Mouse (Mus musculus): Measurements from ENCODE around the gene Ptpn13.

The Ptpn13 gene

DNA sequence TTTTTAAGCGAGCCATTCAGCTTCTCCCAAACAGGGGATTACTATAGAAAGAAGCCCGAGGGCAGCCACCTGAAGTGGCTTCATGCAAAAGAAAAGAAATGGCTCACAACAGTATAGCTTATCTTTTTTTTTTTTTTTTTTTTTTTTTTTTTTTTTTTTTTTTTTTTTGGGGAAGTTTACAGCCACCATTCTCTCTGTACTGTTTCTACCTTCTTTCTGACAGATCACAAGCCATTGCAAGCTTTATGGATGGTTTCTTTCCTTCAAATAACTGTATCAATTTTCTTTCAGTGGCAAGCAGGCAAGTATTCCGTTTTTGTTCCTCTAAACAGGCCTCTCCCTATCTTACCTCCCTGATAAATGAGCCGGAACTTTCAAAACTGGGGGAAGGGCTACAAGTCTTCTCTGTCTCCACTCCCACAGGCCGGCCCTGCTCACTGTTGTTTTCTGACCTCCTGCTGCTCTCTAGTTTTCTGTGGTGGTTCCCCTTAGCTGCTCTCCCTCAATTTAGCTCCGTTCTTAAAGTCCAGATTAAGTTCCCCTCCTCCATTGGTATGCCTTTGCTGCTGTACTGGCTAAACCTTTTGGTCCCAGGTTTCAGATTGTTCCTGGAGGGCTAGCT, 1.6 kb upstream of the Ptpn13 start:
- DNase-seq: no peak

DNA sequence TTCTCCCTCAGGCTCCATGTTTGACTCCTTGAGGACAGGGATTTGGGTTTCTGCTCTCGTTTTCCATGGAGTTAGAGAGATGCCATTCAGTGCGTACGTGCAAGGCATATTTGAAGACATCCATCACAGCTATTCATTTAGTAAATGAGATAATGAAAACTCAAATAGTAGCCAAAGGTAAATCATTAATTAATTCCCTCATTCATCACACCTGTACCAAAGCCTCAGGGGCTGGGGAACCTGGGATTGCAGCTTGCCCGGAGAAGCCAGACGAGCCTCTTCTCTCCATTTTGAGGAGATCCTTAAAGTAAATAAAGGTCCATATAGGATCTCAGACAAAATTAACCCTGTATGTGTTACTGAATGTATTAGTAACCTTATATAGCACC, 1.1 kb upstream of the Ptpn13 start:
- peak; percentile 58 for DNase-seq

DNA sequence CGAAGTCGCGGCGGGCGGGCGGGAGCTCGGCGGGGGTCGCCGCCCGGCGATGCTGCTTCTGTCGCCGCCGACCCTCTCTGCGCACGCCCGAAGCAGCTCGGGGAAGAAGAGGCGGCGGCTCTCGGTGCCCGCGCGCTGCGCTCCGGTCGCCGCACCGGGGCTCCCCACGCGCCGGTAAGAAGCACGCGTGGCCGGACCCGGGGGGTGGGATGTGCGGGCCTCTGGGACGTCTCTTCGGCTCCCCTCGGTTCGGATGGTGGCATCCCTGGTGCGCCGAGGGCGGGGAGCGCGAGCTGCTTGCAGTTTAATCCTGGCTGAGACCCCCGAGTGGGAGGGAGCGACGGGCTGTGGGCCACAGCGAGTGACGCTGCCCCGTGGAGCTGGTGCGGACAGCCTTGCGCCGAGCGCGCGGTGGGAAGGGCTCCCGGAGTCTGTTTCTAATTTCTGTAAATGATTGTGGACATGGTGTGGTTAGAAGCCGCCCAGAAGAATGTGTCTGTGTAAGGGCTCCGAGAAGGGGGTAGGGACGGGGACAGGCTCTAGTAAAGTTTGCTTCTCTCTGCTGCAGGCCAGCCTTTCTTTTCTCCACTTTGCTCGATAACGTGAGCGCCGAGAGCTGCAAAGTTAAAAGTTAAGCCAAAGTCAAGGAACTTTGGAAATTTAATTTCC, 505 bp downstream of the Ptpn13 start:
- DNase-seq: peak; percentile 90

DNA sequence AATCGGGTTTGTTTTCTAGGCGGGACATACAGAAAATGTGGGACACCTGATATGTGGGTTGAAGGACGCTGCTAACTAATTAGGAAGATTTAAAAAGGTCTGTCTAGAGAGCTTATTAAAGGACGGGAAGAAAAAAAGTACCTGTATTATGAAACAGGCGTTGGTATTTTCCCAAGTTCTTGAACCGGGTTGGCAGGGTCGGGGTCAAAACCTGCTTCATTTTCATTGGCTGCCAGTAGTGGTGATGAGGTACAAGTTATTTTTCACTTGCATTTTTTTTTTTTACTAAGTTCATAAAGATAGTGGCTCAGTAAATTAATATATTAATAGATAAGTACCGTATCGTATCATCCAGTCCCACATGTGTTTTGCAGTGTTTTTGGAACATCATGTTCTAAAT, 1.3 kb downstream of the Ptpn13 start:
- DNase-seq: peak; percentile 68

DNA sequence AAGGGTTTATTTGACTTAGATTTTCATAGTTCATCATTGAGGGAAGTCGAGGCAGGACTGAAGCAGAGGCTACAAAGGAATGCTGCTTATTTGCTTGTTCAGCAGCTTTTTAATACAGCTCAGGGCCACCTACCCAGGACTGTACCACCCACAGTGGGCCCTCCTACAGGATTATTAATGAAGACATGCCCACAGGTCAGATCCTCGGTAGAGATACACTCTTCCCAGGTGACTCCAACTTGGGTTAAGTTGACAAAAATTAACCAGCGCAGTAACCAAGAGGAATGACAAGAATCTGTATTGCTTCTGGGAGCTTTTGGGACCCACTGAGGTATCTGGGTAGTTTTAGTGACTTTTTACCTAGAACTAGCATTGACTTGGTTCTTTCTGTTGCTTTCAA, 6.0 kb downstream of the Ptpn13 start:
- DNase-seq: peak; percentile 59

DNA sequence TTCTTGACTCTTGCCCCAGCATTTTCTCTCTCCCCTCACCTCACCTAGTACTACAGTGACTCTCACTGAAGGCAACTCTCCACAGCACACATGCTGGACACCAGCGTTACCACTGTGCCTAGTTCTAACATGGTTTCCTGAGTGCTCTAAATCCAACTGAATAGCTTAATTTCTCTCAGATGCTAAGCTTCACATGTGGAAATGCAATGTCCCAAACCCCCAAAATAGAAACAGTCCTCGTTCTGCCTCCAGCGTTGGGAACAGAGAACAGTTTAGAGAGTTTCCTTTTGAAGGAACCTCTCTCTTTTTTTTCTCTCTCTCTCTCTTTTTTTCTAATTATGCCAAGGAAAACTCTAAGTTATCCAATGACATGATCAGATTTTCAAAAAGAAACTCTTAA, 6.5 kb downstream of the Ptpn13 start:
- DNase-seq: no peak

DNA sequence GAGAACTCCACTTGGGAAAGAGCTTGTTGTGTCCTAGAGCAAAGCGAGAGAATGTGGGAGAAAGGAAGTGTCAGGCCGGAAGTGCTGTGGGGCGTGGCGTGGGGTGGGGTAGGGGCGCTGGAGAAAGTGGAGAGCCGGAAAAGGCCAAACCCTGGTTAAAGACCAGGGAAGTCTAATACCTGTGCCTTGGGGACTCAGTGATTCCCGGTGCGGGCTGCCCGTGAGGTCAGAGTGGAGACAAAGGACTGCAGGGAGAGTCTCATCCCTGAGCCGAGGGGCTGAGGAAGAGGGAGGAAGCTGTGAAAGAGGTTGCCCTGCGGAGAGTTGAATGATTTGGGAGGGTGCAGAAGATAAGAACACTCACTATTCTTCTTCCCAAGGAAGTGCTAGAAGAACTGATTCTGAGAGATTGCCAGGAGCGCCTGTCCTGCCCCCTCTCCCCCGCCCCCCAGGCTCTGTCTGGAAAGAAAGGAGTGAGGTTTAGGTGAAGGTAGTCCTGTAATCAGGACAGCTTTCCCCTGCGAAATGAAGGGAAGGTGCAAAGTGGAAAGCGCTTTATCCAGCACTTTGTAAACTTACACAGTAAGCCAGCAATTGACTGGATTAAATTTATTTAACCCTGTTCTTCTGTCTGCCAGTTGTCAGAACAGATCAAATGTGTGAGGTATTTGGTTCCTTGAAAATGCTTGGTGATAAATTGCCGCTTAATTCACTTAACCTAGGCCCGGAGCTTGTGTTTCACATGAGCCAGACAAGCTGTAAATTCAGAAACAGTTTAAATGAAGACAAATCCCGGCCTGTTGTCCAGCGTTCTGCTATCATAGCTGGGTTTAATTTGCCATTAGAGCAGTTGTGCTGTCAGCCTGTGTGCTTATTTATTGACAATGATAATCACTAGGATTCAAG, 11.3 kb downstream of the Ptpn13 start:
- DNase-seq: peak; percentile 46

DNA sequence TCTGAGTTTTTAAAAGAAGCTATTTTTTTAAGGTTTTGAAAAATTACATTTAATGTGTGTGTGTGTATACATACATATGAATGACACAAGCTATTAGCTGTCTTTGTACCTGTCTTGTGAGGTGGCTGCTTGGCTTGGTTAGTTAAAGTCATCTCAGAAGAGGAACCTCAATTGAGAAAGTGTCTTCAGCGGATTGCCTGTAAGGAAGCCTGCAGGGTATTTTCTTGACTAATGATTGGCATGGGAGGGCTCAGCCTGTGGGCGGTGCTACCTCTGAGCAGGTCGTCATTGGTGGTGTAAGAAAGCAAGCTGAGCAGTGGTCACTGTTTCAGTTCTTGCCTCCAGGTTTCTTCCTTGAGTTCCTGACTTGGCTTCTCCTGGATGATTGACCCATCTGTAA, 12.7 kb downstream of the Ptpn13 start:
- no peak for DNase-seq

DNA sequence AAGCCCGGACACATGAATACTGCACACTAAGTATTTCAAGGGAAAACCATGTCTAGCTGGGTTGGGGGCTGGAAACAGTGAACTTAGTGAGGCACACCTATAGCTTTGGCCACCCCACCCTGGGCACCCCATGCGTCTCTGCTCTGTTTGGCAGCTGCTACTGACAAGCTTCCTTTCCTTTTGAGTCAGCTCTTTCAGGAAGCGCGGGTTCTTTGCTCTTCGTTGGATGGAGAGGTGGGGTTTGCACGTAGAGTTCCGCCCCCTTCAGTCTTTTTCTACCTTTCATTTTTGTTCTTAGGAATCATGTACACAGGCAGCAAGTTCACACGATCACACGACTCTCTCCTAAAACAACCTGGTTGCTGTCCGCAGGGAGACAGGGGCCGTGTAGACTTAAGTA, 14.2 kb downstream of the Ptpn13 start:
- DNase-seq: no peak

DNA sequence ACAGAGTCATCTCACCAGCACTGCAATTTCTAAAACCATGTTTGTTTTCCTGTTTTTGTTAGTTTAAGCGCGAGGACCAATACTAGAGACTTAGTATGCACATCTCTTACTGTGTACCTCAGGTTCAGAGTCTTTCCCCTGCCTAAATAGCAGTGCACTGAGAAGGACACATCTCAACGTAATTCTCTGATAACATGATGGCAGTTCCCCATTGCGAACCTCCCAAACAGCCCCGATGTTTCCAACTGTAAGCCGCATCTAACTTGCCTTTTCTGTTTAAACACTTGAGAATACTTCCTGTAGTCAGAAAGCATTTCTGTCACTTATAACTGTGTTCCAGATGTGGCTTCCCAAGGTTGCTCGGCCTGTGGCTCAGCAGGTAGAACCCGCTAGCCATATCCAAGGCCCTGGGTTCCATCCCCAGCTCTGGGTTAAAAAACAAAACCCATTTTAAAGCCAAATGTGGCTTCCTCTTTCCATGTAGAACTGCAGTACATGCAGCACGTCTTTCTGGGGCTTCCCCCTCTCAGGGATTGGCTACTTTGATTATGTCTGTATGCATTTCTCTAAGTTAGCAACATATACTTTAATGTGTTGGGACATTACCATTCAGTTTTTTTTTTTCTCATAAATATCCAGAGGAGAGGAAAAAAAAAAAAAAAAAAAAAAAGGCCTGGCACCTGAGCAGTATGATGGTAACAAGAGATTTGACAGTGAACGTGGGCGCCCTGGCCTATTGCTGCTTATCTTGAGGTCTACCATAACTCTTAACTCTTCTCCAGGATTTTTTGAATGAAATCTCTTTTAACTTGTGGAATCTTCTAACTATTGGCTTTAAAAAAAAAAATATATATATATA, 15.7 kb downstream of the Ptpn13 start:
- no peak for DNase-seq

DNA sequence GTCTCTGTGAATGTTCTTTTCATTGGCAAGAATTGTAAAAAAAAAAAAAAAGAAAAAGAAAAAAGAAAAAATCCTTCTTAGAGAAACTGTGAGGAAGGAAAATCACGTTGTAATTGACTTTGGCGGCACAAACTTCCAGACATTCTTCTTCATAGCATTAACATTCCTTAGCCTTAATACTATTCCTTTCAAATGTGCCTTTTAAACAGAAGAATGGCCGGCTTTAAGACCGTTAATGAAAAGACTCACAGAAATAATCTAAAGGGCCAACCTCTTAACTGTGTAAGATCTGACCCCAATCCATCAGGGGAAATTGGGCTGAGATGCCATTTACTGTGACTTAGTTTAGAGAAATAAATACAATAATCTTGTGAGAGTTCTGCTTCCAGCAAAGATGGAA, 16.7 kb downstream of the Ptpn13 start:
- no peak for DNase-seq

DNA sequence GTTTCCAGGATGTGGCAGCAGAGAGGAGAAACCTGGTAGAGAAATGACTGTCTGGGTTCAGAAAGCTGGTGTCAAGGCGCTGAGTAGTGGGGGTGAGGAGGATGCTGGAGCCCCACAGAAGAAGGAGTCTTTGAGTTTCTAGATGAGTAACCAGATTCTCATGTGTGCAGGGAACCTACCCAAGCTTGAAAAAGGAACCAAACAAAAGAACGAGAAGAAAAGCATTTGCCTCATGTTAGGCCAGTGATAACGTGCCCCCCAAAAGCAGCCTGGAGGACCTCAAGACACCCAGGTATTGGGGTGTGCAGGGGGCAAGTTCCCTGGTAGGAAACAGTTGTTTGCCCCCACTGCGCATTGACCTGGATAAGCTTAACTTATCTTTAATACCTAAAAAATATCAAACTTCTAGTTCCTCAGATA, 17.3 kb downstream of the Ptpn13 start:
- DNase-seq: no peak

DNA sequence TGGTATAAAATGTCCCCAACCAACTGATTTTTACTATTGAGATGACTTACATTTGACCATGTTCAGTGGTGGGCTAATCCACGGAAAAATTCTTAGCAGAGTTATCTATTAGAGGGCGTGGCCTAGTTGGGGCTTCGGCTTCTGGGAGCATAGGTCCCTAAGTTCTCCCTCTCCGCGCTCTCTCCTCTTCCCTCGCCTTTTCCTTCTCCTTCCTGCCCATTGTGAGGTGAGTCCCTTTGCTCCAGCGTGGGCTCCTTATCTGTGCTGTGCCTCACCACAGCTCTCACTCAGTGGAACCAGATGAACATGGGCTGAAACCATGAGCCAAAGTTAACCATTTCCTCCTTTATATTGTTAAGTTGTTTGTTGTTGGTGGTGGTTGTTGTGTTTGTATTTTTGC, 17.9 kb downstream of the Ptpn13 start:
- no peak for DNase-seq

DNA sequence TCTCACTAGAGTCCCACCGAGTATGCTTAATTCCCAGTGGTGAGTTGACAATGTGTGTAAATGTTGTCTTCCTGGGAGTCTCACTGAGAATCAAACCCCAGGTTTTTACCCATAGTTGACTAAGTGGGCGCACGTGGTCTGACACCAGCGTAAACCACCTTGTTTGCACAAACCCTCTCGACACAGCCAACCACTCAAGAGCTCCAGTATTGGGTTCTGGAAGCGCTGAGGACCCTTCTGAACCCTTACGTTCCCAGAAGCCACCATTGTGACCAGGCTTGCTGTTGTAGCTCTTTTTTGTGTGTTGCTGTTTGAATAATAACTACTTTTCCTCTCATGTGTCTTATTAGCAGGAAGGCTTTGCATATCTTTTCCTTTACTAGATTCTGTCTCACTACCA, 20.4 kb downstream of the Ptpn13 start:
- no peak for DNase-seq

DNA sequence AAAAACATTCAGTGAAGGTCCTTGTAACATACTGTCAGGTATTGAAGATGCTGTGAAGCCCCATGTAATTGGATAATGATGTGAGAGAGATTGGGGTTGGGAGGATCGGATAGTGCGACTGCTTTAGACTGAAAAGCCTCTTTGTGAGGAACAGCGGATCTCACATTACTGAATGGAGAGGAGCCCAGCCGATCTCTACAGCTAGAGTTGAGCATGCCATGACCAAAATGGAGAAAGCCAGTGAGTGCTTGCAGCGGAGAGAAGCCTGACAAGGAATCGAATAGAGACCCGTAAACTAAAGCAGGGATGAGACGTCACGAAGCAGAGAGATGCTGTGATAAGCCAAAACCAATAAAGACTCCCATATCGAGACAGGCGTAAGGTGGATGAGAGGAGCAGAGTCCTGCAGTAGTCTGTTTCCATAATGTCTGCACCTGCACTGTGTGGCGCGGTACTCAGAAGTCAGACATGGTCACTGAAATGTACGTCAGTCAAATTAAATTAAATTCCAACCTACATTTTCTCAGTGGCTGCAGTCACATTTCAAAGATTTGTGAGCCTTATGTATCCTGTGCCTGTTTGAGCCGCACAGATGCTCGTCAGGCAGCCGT, 22.9 kb downstream of the Ptpn13 start:
- DNase-seq: no peak

DNA sequence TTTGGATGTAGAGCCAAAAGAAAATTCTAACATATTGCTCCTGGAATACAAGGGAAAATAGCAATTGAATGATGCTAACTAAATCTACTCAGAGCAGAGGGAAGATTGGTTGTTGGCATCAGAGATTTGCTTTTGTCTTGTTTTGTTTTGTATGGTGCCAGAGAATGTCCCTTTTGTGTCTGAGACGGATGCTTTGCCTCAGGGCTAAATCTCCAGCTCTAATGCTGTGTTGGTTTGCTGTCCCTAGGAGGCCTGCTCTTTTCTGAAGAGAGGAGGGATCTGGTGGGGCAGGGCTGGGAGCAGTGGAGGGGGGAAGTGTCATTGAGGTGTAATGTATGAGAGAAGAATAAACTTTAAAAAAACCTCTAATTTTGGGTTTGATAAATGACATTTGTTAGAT, 23.5 kb downstream of the Ptpn13 start:
- no peak for DNase-seq

DNA sequence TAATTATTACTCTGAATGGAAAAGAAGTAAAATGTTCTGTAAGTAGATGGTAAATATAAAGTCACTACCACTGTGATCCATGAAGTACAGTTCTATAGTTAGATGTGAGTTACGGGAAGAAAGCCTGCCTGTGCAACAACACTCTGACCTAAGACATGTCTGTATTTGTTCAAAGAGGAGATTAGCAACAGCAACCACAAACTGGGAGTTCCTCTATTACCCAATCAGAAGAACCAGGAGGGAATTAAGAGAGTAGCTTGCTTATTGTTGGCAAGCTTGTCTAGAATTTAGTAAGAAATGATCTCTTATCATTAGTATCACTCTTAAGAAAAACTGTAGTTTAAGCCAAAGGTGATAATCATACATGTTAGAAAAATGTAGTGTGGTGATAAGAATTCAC, 25.7 kb downstream of the Ptpn13 start:
- DNase-seq: no peak

DNA sequence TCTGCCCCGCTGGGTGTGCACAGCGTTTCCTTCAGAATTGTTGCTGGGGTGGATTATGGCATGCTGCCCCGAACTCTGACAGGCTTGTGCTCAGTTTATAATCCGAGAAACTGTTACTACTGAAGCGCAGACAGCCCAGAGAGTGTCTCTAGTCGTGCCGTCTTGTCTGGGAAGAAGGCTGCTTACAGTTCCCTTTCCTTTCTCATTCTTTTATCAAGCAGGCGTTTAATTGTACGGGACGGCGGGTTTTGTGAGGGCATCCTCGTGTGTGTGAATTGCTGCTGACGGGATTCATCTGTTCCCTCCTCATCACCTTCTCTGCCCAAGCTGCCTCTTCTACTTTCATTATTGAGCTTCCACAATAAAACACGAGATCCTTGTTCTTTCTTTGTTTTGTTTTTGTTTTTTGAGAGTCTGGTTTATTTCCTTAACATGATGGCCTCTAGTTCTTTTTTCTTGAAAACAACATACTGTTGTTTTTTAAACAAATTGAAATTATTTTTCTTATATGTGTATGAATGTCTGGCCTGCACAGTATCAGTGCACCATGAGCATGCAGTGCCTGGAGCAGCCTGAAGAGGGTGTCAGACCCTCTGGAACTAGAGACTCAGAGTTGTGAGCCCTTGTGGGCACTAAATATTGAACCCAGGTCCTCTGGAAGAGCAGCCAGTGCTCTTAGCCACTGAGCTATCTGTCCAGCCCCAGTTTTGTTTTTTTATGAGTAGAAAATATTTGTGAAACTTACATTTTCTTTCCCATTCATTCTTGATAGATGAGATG, 28.6 kb downstream of the Ptpn13 start:
- DNase-seq: no peak

DNA sequence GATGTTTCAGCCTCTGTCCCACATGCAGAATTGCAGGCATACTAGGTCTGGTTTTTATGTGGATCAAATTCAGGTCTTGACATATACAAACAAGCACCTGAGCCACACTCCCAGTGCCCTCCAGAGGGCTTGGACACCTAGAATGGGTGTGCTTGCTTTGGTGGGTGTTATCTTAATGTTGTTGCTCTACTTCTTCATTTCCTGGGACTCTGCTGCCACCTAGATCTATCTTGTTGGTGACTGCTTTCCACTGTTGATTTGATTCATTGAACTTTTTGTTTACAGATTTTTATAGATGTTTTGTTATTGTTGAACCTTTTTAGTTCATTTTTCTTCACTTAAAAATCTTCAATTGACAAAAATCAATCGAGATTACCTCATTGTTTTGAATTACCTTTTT, 31.8 kb downstream of the Ptpn13 start:
- no peak for DNase-seq

DNA sequence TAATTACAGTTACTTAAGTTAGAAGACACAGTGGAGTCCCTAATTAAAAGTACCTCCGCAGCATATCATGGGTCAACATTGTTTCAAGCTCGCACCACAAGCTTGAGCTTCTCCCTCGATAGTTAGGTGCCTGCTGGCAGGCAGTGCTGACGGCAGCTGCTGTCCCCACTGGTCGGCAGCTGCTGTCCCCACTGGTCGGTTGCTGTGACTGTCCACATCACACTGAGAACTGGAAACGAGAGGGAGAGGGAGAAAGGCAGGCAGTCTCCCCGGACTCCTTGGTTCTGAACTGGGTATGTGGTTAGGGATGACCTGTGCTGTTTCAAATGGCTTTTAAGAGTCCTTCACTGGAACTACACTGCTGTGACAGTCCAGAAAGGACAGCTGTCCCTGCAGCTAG, 33.4 kb downstream of the Ptpn13 start:
- no peak for DNase-seq

DNA sequence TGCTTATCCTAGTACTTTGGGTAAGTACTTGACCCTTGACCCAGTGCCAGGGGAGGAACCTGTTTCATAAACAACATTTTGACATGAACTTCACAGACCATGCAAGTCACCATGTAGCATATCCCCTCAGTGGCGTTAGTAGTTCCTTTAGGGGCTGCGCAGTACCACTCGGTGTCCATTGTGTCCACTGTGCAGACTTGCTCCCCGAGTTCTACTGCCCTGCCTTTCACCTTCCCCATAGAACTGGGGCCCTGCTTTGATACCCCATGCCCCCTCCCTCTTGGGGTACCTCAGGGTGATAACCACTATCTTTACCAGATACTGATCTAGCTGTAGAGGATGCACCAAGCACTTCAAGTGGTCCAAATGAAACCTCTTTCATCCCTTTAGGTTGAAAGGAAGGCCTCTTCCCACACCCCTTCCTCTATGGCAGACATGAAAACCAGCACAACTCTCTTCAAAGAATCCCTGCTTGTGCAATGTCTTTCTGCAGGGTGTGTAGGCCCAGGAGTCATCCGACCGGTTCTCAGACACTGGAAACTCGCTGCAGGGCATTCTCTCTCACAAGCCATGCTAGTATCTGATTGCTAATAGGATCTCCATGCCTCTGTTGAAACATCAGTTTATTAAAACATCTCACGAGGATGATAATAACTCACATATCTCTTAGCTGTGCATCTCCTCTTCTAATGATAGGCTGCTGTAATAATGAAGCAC, 34.1 kb downstream of the Ptpn13 start:
- no peak for DNase-seq
